Mouse (Mus musculus) embryonic facial prominence, embryonic 11.5 days (tissue): ENCODE data around the gene Pou6f1. TPM values are rescaled to one million over a fixed set of nuclear protein-coding genes. Genes with fewer than 3 reads are reported as not detected.

Source experiments
- ATAC-seq: fragments of 200-750 bp; cut with Nextera tagmentation; replicated peaks from 2 replicates; pipeline ENCODE4 v1.8.0; 2017; ENCODE audit warnings: low read depth; ENCODE audit not compliant: insufficient number of reproducible peaks, low FRiP score, low TSS enrichment
- DNase-seq: peaks from one replicate; pipeline ENCODE4 v3.0.0-alpha.2; 2015; ENCODE audit warnings: low spot score
- H3K27ac ChIP-seq: fragments of 300-500 bp; sonication (generic); replicated peaks from 2 replicates; pipeline ENCODE4 v1.5.1; 2014; ENCODE audit warnings: mild to moderate bottlenecking, low read depth, low read length, control low read depth
- H3K27me3 ChIP-seq: fragments of 300-500 bp; sonication (generic); 2 replicates; pipeline ENCODE4 v1.6.1; 2014; ENCODE audit warnings: mild to moderate bottlenecking, low read length, moderate library complexity, mixed read lengths; ENCODE audit not compliant: control insufficient read depth, insufficient read depth
- H3K36me3 ChIP-seq: fragments of 300-500 bp; sonication (generic); replicated peaks from 2 replicates; pipeline ENCODE4 v1.6.1; 2014; ENCODE audit warnings: low read depth, mild to moderate bottlenecking, low read length, moderate library complexity, mixed read lengths; ENCODE audit not compliant: control insufficient read depth, insufficient read depth
- H3K4me1 ChIP-seq: fragments of 300-500 bp; sonication (generic); 2 replicates; pipeline ENCODE4 v1.6.1; 2014; ENCODE audit warnings: low read length, mixed read lengths; ENCODE audit not compliant: control insufficient read depth, insufficient read depth
- H3K4me2 ChIP-seq: fragments of 300-500 bp; sonication (generic); 2 replicates; pipeline ENCODE4 v1.6.1; 2014; ENCODE audit warnings: low read depth, mild to moderate bottlenecking, control low read depth, low read length, moderate library complexity
- H3K4me3 ChIP-seq: fragments of 300-500 bp; sonication (generic); 2 replicates; pipeline ENCODE4 v1.5.1; 2014; ENCODE audit warnings: low read depth, low read length, control low read depth
- H3K9ac ChIP-seq: fragments of 300-500 bp; sonication (generic); replicated peaks from 2 replicates; pipeline ENCODE4 v1.6.1; 2014; ENCODE audit warnings: mild to moderate bottlenecking, control low read depth, low read length
- H3K9me3 ChIP-seq: fragments of 300-500 bp; sonication (generic); replicated peaks from 2 replicates; pipeline ENCODE4 v1.6.1; 2016; ENCODE audit warnings: mild to moderate bottlenecking, low read length, inconsistent platforms, mixed read lengths; ENCODE audit not compliant: control insufficient read depth
- WGBS: fragments of 180-500 bp; shearing (Covaris S2); extraction: QIAGEN DNeasy Blood & Tissue Kit; methylation state at CpG from one replicate; pipeline ENCODE4 v1.1.7; 2014; 5-methylcytosine and 5-hydroxymethylcytosine counted together
- polyA plus RNA-seq: library from polyadenylated mRNA; unstranded; fragments of >200 nt; fragmentation: Nextera tagmentation; extraction: Ambion mirVana; gene quantifications from 2 replicates; pipeline ENCODE4 v1.2.1, GENCODE M21; 2014

The Pou6f1 gene
- polyA plus RNA-seq, 1 experiment from 2014 or later = 5.9 TPM

DNA sequence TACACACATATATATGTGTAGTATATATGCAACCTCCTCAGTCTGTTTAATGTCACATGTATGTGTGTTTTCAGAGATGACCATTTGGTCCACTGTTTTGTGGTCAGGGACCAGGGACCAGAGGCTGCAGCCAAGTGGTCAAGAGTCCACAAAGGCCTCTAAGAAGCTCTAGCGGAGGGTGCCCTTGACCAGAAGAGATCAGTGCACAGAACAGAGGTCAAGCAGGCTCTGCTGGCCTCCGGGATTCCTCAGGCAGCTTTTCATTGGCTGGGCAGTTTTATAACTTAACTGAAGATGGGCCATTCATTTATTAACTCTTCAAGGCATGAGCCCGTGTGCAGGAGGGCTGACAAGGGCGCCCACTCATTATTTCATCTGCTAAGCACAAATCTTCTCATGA lies 12.6 kb downstream of the Pou6f1 start:
- no peak for ATAC-seq
- H3K27me3 ChIP-seq = no peaks in the 10 kb centered on the region
- H3K4me3 ChIP-seq = no peak overlapping the region
- H3K27ac ChIP-seq = no peak overlapping the region
- whole genome bisulfite sequencing = 72% methylated on average over 4 of the region's 4 CpGs
- H3K9me3 ChIP-seq = no peaks in the 10 kb centered on the region
- DNase-seq = no peak
- H3K36me3 ChIP-seq = no peaks in the 10 kb centered on the region
- no peak overlapping the region for H3K4me2 ChIP-seq
- H3K9ac ChIP-seq = no peak overlapping the region
- no peaks in the 10 kb centered on the region for H3K4me1 ChIP-seq

DNA sequence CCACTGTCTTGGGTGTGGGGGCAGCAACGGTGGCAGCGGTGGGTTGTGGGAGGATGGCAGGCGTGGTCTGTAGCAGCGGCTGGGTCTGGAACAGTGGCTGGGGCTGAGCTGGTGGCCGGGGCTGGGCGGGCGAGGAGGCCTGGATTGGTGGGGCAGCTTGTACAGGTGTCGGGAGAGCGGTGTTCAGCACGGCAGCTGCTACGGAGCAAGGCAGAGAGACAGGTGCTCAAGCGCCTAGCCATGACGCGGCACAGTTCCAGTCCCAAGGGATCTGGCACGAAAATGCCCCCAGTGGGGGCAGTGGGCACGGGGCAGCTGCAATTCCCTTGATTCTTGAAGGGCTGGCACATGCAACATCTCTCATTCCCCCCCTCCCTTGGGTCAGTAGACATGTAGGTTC lies 13.9 kb downstream of the Pou6f1 start:
- H3K4me1 ChIP-seq = no peaks in the 10 kb centered on the region
- 90% methylated on average over 16 of the region's 16 CpGs for WGBS
- no peak overlapping the region for H3K4me3 ChIP-seq
- no peaks in the 10 kb centered on the region for H3K9me3 ChIP-seq
- H3K27ac ChIP-seq = no peak overlapping the region
- H3K36me3 ChIP-seq = no peaks in the 10 kb centered on the region
- no peaks in the 10 kb centered on the region for H3K27me3 ChIP-seq
- no peak overlapping the region for H3K9ac ChIP-seq
- no peak overlapping the region for H3K4me2 ChIP-seq
- no peak for DNase-seq
- ATAC-seq = no peak

DNA sequence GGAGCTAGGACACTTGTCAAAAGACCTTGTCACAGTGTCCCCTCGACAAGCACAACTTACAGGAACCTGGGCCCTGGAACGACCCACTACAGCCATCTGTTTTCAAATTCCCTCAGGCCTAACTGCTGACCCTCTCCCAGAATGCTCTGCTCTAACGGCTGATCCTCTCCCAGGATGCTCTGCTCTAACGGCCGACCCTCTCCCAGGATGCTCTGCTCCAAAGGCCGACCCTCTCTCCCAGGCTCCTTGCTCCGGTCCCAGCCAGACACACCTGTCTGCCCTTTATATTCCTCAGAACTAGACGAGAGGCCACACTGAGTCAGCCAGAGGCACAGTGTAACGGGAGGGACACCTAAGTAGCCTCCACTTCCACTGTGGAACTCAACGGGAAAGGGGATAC lies 19.7 kb downstream of the Pou6f1 start:
- no peak overlapping the region for H3K27ac ChIP-seq
- DNase-seq = no peak
- H3K36me3 ChIP-seq = no peaks in the 10 kb centered on the region
- no peak overlapping the region for H3K9ac ChIP-seq
- H3K9me3 ChIP-seq = no peaks in the 10 kb centered on the region
- no peaks in the 10 kb centered on the region for H3K4me1 ChIP-seq
- no peak for ATAC-seq
- no peaks in the 10 kb centered on the region for H3K27me3 ChIP-seq
- no peak overlapping the region for H3K4me3 ChIP-seq
- no peak overlapping the region for H3K4me2 ChIP-seq
- WGBS = 89% methylated on average over 10 of the region's 10 CpGs

DNA sequence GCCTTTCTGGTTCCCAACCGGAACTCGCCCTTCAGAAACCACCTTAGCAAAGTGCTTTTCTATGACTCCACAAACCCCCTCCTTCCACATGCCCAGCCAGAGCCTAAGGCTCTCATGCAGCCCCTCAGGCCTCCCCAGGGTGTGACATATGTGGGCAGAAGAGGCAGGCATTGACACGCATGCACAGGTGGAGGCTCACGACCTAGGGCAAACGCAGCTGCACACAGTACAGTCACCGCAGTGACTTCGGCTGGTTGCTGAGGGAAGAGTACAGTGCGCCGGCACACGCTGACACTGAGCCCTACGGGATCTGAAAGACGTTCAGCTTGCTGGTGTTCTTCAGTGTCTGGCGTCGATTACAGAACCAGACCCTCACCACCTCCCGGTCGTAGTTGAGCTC lies 21.8 kb downstream of the Pou6f1 start:
- H3K27me3 ChIP-seq = no peaks in the 10 kb centered on the region
- ATAC-seq = no peak
- H3K4me1 ChIP-seq = no peaks in the 10 kb centered on the region
- no peak overlapping the region for H3K4me2 ChIP-seq
- no peak overlapping the region for H3K4me3 ChIP-seq
- no peak for DNase-seq
- H3K36me3 ChIP-seq = no peaks in the 10 kb centered on the region
- H3K27ac ChIP-seq = no peak overlapping the region
- 81% methylated on average over 16 of the region's 16 CpGs for WGBS
- H3K9ac ChIP-seq = no peak overlapping the region
- no peaks in the 10 kb centered on the region for H3K9me3 ChIP-seq

DNA sequence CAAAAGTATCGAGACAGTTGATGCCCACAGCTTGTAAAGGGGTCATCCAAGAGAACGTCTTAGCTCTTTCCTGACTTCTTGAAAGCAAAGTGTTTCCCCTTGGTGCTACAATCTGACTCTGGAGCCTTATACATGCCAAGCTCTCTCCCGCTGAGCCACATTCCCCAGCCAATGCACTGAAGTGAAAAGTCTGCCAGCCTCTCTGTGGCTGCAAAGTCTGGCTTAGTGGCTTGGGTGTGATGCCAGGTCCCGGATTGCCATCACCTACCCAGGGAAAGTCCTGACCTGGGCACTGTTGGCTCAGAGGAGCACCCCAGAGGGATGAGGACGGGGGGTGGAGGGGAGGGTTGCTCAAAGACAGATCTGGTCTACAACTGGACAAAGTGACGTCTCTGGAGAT lies 23.0 kb downstream of the Pou6f1 start:
- Histone ChIP-seq H3K36me3 (no peaks in the 10 kb centered on the region), H3K9ac (no peak overlapping the region), H3K27me3 (no peaks in the 10 kb centered on the region), H3K4me1 (no peaks in the 10 kb centered on the region), H3K4me3 (no peak overlapping the region), H3K4me2 (no peak overlapping the region), H3K9me3 (no peaks in the 10 kb centered on the region), H3K27ac (no peak overlapping the region)
- WGBS = 83% methylated on average over 6 of the region's 6 CpGs
- DNase-seq = no peak
- no peak for ATAC-seq

DNA sequence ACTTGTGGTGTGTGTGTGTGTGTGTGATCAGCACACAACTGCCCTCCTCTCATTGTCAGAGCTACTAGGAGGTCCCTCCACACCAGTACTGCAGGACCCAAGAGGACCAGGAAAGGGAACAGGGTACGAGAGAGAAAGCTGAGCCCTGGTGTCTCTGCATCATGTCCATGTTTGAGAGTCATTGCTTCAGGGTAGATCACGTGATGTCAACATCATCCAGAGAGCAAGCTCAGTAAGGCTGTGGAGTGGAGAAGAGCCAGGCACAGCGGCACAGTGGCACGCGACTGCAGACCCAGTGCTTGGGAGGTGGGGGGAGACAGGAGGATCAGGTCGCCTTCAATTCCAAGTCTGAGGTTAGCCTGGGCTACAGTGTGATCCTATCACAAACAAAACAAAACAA lies 23.4 kb downstream of the Pou6f1 start:
- 87% methylated on average over 6 of the region's 6 CpGs for WGBS
- Histone ChIP-seq H3K27me3 (no peaks in the 10 kb centered on the region), H3K36me3 (no peaks in the 10 kb centered on the region), H3K9me3 (no peaks in the 10 kb centered on the region), H3K4me2 (no peak overlapping the region), H3K4me3 (no peak overlapping the region), H3K9ac (no peak overlapping the region), H3K27ac (no peak overlapping the region), H3K4me1 (no peaks in the 10 kb centered on the region)
- DNase-seq (no peak), ATAC-seq (no peak)

DNA sequence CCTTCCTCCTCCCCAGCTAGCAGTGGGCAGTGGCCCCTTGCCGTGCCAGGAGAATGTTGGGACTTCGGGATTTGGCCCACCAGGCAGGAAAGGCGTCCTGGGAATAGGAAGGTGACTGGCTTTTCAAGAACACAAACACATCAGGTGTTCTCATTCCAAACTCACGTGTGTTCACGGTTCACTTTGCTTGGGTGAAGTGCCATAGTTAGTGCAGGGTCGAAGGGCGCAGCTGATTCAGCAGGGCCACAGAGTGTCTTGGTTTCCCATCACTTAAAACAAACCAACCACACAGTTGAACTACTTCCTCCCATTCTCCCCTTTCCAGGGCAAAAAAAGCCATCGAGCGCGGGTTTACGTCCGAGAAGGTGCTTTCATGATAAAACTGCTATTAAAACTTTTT lies 24.4 kb downstream of the Pou6f1 start:
- Histone ChIP-seq H3K9me3 (no peaks in the 10 kb centered on the region), H3K4me2 (no peak overlapping the region), H3K4me3 (no peak overlapping the region), H3K27ac (no peak overlapping the region), H3K9ac (no peak overlapping the region), H3K4me1 (no peaks in the 10 kb centered on the region), H3K27me3 (no peaks in the 10 kb centered on the region), H3K36me3 (no peaks in the 10 kb centered on the region)
- WGBS = 81% methylated on average over 12 of the region's 12 CpGs
- ATAC-seq (no peak), DNase-seq (no peak)

DNA sequence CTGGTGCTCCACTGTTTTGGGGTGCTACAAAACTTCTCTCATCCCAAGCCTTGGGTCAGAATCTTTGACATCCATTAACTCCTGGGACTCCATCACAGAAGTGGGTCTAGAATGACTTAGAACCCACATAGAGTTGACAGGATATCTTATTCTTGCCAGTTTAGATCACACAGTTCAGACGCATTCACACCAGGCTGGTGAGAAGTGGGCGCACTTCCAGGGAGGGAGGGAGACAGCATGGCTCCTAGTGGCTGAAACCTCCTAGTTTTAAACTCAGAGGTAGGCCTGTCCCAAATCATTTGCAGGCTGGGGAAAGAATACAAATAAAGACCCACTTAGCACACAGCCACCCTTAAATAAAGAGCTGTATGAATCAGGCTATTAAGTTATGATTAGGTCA lies 25.4 kb downstream of the Pou6f1 start:
- Histone ChIP-seq H3K4me3 (no peak overlapping the region), H3K9ac (no peak overlapping the region), H3K9me3 (no peaks in the 10 kb centered on the region), H3K4me1 (no peaks in the 10 kb centered on the region), H3K27ac (no peak overlapping the region), H3K27me3 (no peaks in the 10 kb centered on the region), H3K4me2 (no peak overlapping the region), H3K36me3 (no peaks in the 10 kb centered on the region)
- DNase-seq = no peak
- WGBS = 55% methylated on average over 2 of the region's 2 CpGs
- ATAC-seq = no peak

DNA sequence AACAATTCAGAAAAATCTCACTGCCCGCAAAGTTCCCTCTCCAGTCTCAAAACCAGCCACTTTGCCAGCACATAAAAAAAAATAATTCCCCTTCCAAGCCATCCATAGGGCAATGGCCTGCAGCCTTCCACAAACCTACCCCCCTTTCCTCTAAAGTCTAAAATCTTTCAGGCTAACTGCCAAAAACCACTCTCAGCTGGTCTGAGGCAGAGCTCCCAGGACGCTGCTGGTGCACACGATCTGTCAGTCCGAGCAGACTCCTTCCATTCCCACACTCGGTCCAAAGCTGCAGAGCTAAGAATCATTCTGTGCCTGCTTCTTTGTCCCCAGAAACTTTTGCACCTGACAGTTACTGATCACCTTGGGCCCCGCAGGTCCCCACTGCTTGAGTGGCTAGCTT lies 25.8 kb downstream of the Pou6f1 start:
- DNase-seq (no peak), ATAC-seq (no peak)
- Histone ChIP-seq H3K27me3 (no peaks in the 10 kb centered on the region), H3K9me3 (no peaks in the 10 kb centered on the region), H3K27ac (no peak overlapping the region), H3K36me3 (no peaks in the 10 kb centered on the region), H3K9ac (no peak overlapping the region), H3K4me2 (no peak overlapping the region), H3K4me3 (no peak overlapping the region), H3K4me1 (no peaks in the 10 kb centered on the region)
- WGBS = 64% methylated on average over 6 of the region's 6 CpGs
